Mouse (Mus musculus): ENCODE data around the gene Plac1.
A peak's percentile ranks its signal among the peaks of the same experiment; 100 is the strongest.

The Plac1 gene

GRCm38 (mm10) chrX:53196392-53196791, 43.5 kb downstream of the Plac1 start:
- no peak for DNase-seq

GRCm38 (mm10) chrX:53188692-53189091, 51.2 kb downstream of the Plac1 start:
- DNase-seq = no peak

- no peak for DNase-seq
These were observed 60.1 kb downstream of the Plac1 start for GRCm38 (mm10) chrX:53179801-53180200.

- DNase-seq = no peak
These were observed 63.6 kb downstream of the Plac1 start for GRCm38 (mm10) chrX:53176296-53176695.

- no peak for DNase-seq
These were observed 71.3 kb downstream of the Plac1 start for GRCm38 (mm10) chrX:53168623-53169022.

- no peak for DNase-seq
These were observed 72.9 kb downstream of the Plac1 start for GRCm38 (mm10) chrX:53166901-53167525.

GRCm38 (mm10) chrX:53166251-53166900, 73.5 kb downstream of the Plac1 start:
- DNase-seq = peak; percentile 58

GRCm38 (mm10) chrX:53162589-53162988, 77.3 kb downstream of the Plac1 start:
- no peak for DNase-seq

GRCm38 (mm10) chrX:53161583-53161982, 78.3 kb downstream of the Plac1 start:
- no peak for DNase-seq

- peak; percentile 54 for DNase-seq
These were observed 78.8 kb downstream of the Plac1 start for GRCm38 (mm10) chrX:53161115-53161514.

- no peak for DNase-seq
These were observed 91.9 kb downstream of the Plac1 start for GRCm38 (mm10) chrX:53148039-53148438.

- no peak for DNase-seq
These were observed 93.5 kb downstream of the Plac1 start for GRCm38 (mm10) chrX:53146389-53146917.

- DNase-seq = no peak
These were observed 100.3 kb downstream of the Plac1 start for GRCm38 (mm10) chrX:53139641-53140040.

GRCm38 (mm10) chrX:53137066-53137465, 102.8 kb downstream of the Plac1 start:
- DNase-seq = no peak

GRCm38 (mm10) chrX:53129501-53129900, 110.4 kb downstream of the Plac1 start:
- no peak for DNase-seq

GRCm38 (mm10) chrX:53126492-53127033, 113.3 kb downstream of the Plac1 start:
- DNase-seq = no peak

GRCm38 (mm10) chrX:53125838-53126467, 114.0 kb downstream of the Plac1 start:
- DNase-seq = no peak

- no peak for DNase-seq
These were observed 116.3 kb downstream of the Plac1 start for GRCm38 (mm10) chrX:53123562-53123961.

GRCm38 (mm10) chrX:53118631-53119030, 121.3 kb downstream of the Plac1 start:
- DNase-seq = no peak

GRCm38 (mm10) chrX:53118019-53118418, 121.9 kb downstream of the Plac1 start:
- DNase-seq = no peak

GRCm38 (mm10) chrX:53114994-53115393, 124.9 kb downstream of the Plac1 start:
- no peak for DNase-seq

GRCm38 (mm10) chrX:53110142-53110541, 129.8 kb downstream of the Plac1 start:
- no peak for DNase-seq

- no peak for DNase-seq
These were observed 132.8 kb downstream of the Plac1 start for GRCm38 (mm10) chrX:53107127-53107526.

- DNase-seq = no peak
These were observed 138.7 kb downstream of the Plac1 start for GRCm38 (mm10) chrX:53101165-53101564.

Data from kidney, postnatal 14 days (tissue).